Mouse (Mus musculus) forebrain, embryonic 14.5 days (tissue): ENCODE measurements around the gene Nxpe5. TPM values are rescaled to one million over a fixed set of nuclear protein-coding genes. Genes with fewer than 3 reads are reported as not detected.
A peak's percentile ranks its signal among the peaks of the same experiment; 100 is the strongest.

Source experiments
- ATAC-seq: fragments of 200-750 bp; cut with Nextera tagmentation; 2 replicates; pipeline ENCODE4 v1.8.0; 2017; ENCODE audit warnings: mild to moderate bottlenecking, moderate library complexity
- DNase-seq: peaks from one replicate; pipeline ENCODE4 v3.0.0-alpha.2; 2015; ENCODE audit warnings: low spot score
- H3K27ac ChIP-seq: fragments of 300-500 bp; sonication (generic); 2 replicates; pipeline ENCODE4 v1.5.1; 2014; ENCODE audit warnings: low read depth, mild to moderate bottlenecking, control low read depth, low read length, moderate library complexity
- H3K27me3 ChIP-seq: fragments of 300-500 bp; sonication (generic); replicated peaks from 2 replicates; pipeline ENCODE4 v1.6.1; 2014; ENCODE audit warnings: low read length, control low read depth, mixed read lengths; ENCODE audit not compliant: control insufficient read depth, insufficient read depth
- H3K36me3 ChIP-seq: fragments of 300-500 bp; sonication (generic); 2 replicates; pipeline ENCODE4 v1.6.1; 2014; ENCODE audit warnings: low read length, control low read depth; ENCODE audit not compliant: control insufficient read depth, insufficient read depth
- H3K4me1 ChIP-seq: fragments of 300-500 bp; sonication (generic); 2 replicates; pipeline ENCODE4 v1.6.1; 2014; ENCODE audit warnings: antibody characterized with exemption, low read length, control low read depth; ENCODE audit not compliant: control insufficient read depth, insufficient read depth
- H3K4me2 ChIP-seq: fragments of 300-500 bp; sonication (generic); 2 replicates; pipeline ENCODE4 v1.6.1; 2014; ENCODE audit warnings: mild to moderate bottlenecking, control low read depth, low read length
- H3K4me3 ChIP-seq: fragments of 300-500 bp; sonication (generic); 2 replicates; pipeline ENCODE4 v1.5.1; 2014; ENCODE audit warnings: low read depth, low read length, control low read depth
- H3K9ac ChIP-seq: fragments of 300-500 bp; sonication (generic); 2 replicates; pipeline ENCODE4 v1.6.1; 2014; ENCODE audit warnings: mild to moderate bottlenecking, low read length, control low read depth, moderate library complexity
- H3K9me3 ChIP-seq: fragments of 300-500 bp; sonication (generic); replicated peaks from 2 replicates; pipeline ENCODE4 v1.6.1; 2016; ENCODE audit warnings: low read length, control low read depth, mixed read lengths; ENCODE audit not compliant: control insufficient read depth
- WGBS: fragments of 180-500 bp; shearing (Covaris S2); extraction: QIAGEN DNeasy Blood & Tissue Kit; methylation state at CpG from one replicate; pipeline ENCODE4 v1.1.7; 2014; 5-methylcytosine and 5-hydroxymethylcytosine counted together
- polyA plus RNA-seq: library from polyadenylated mRNA; unstranded; fragments of >200 nt; fragmentation: Nextera tagmentation; extraction: Ambion mirVana; gene quantifications from 2 replicates; pipeline ENCODE4 v1.2.1, GENCODE M21; 2014

Nxpe5 gene
- polyA plus RNA-seq, 1 experiment from 2014 or later = not detected

- no peak overlapping the region for H3K27ac ChIP-seq
- H3K9ac ChIP-seq = no peak overlapping the region
- no peak overlapping the region for H3K4me3 ChIP-seq
- H3K27me3 ChIP-seq = no peaks in the 10 kb centered on the region
- no peaks in the 10 kb centered on the region for H3K36me3 ChIP-seq
- WGBS = 94% methylated on average over 3 of the region's 3 CpGs
- no peaks in the 10 kb centered on the region for H3K4me1 ChIP-seq
- DNase-seq (no peak), ATAC-seq (no peak)
- no peaks in the 10 kb centered on the region for H3K9me3 ChIP-seq
- no peak overlapping the region for H3K4me2 ChIP-seq
These were observed 3.8 kb downstream of the Nxpe5 start for GRCm38 (mm10) chr5:138229511-138229910.

- Histone ChIP-seq H3K9me3 (no peaks in the 10 kb centered on the region), H3K4me2 (no peak overlapping the region), H3K9ac (no peak overlapping the region), H3K36me3 (no peaks in the 10 kb centered on the region), H3K4me3 (no peak overlapping the region), H3K4me1 (no peaks in the 10 kb centered on the region), H3K27me3 (no peaks in the 10 kb centered on the region), H3K27ac (no peak overlapping the region)
- DNase-seq (no peak), ATAC-seq (no peak)
- WGBS = 85% methylated on average over 2 of the region's 2 CpGs
These were observed 8.1 kb downstream of the Nxpe5 start for GRCm38 (mm10) chr5:138233778-138234177.

- no peaks in the 10 kb centered on the region for H3K9me3 ChIP-seq
- H3K36me3 ChIP-seq = no peaks in the 10 kb centered on the region
- no peaks in the 10 kb centered on the region for H3K27me3 ChIP-seq
- no peaks in the 10 kb centered on the region for H3K4me1 ChIP-seq
- no peak overlapping the region for H3K4me3 ChIP-seq
- H3K4me2 ChIP-seq = no peak overlapping the region
- H3K27ac ChIP-seq = no peak overlapping the region
- no peak for DNase-seq
- ATAC-seq = no peak
- no peak overlapping the region for H3K9ac ChIP-seq
These were observed 8.5 kb downstream of the Nxpe5 start for GRCm38 (mm10) chr5:138234224-138234623.

- DNase-seq (no peak), ATAC-seq (no peak)
- H3K9ac ChIP-seq = no peak overlapping the region
- H3K27me3 ChIP-seq = no peaks in the 10 kb centered on the region
- 58% methylated on average over 2 of the region's 2 CpGs for WGBS
- no peak overlapping the region for H3K27ac ChIP-seq
- H3K4me1 ChIP-seq = no peaks in the 10 kb centered on the region
- no peak overlapping the region for H3K4me3 ChIP-seq
- H3K9me3 ChIP-seq = no peaks in the 10 kb centered on the region
- no peaks in the 10 kb centered on the region for H3K36me3 ChIP-seq
- H3K4me2 ChIP-seq = no peak overlapping the region
These were observed 15.8 kb downstream of the Nxpe5 start for GRCm38 (mm10) chr5:138241511-138241910.

GRCm38 (mm10) chr5:138251144-138251543 lies 25.4 kb downstream of the Nxpe5 start:
- H3K27me3 ChIP-seq = no peaks in the 10 kb centered on the region; the same call in 1 of the 2 replicates

GRCm38 (mm10) chr5:138253061-138253460 lies 27.4 kb downstream of the Nxpe5 start:
- H3K9me3 ChIP-seq = no peaks in the 10 kb centered on the region
- H3K27me3 ChIP-seq = no peaks in the 10 kb centered on the region; the same call in 1 of the 2 replicates
- DNase-seq (no peak), ATAC-seq (no peak)
- peaks cover 8% of the 10 kb centered on the region for H3K4me1 ChIP-seq
- no peak overlapping the region for H3K9ac ChIP-seq
- H3K4me3 ChIP-seq = no peak overlapping the region
- no peaks in the 10 kb centered on the region; the same call in 1 of the 2 replicates for H3K36me3 ChIP-seq
- no peak overlapping the region for H3K4me2 ChIP-seq
- 96% methylated on average over 3 of the region's 3 CpGs for WGBS
- no peak overlapping the region for H3K27ac ChIP-seq

More at GRCm38 (mm10) chr5:138251144-138251543, 25.4 kb downstream of the Nxpe5 start:
- H3K9ac ChIP-seq = no peak overlapping the region
- no peak overlapping the region for H3K27ac ChIP-seq
- H3K4me2 ChIP-seq = no peak overlapping the region
- no peak for DNase-seq
- H3K36me3 ChIP-seq = no peaks in the 10 kb centered on the region
- 82% methylated on average over 12 of the region's 12 CpGs for WGBS
- no peak overlapping the region for H3K4me3 ChIP-seq
- ATAC-seq = no peak
- no peaks in the 10 kb centered on the region for H3K9me3 ChIP-seq
- H3K4me1 ChIP-seq = peaks cover 4% of the 10 kb centered on the region

GRCm38 (mm10) chr5:138255353-138256093 lies 29.8 kb downstream of the Nxpe5 start, which contains the start of gene Lamtor4:
TSS of gene Lamtor4 (plus strand) at chr5:138255482.
- DNase-seq (peak; percentile 98), ATAC-seq (peak; percentile 100)
- Histone ChIP-seq H3K27ac (peak within 1 kb of the TSS; percentile 63), H3K4me1 (peaks cover 8% of the 10 kb centered on the region), H3K36me3 (peaks cover 24% of the 10 kb centered on the region), H3K9me3 (no peaks in the 10 kb centered on the region), H3K4me2 (peak within 1 kb of the TSS; percentile 52), H3K27me3 (no peaks in the 10 kb centered on the region; the same call in 1 of the 2 replicates), H3K9ac (peak within 1 kb of the TSS; percentile 61), H3K4me3 (peak within 1 kb of the TSS; percentile 63)
- under 1% methylated on average over 38 of the region's 38 CpGs for WGBS

- H3K4me1 ChIP-seq = peaks cover 8% of the 10 kb centered on the region
- 19% methylated on average over 7 of the region's 7 CpGs for WGBS
- peaks cover 29% of the 10 kb centered on the region for H3K36me3 ChIP-seq
- H3K9ac ChIP-seq = peak overlapping the region; percentile 61
- no peak for DNase-seq
- H3K4me3 ChIP-seq = peak overlapping the region; percentile 63
- H3K27ac ChIP-seq = peak overlapping the region; percentile 63
- H3K27me3 ChIP-seq = no peaks in the 10 kb centered on the region; the same call in 1 of the 2 replicates
- no peaks in the 10 kb centered on the region for H3K9me3 ChIP-seq
- H3K4me2 ChIP-seq = peak overlapping the region; percentile 52
- no peak for ATAC-seq
These were observed 30.4 kb downstream of the Nxpe5 start for GRCm38 (mm10) chr5:138256094-138256467.

GRCm38 (mm10) chr5:138256966-138257584 lies 31.4 kb downstream of the Nxpe5 start:
- Histone ChIP-seq H3K36me3 (peaks cover 39% of the 10 kb centered on the region), H3K4me1 (peaks cover 8% of the 10 kb centered on the region), H3K4me3 (no peak overlapping the region), H3K27ac (no peak overlapping the region), H3K9ac (no peak overlapping the region), H3K4me2 (no peak overlapping the region; the same call in 1 of the 2 replicates), H3K9me3 (no peaks in the 10 kb centered on the region), H3K27me3 (no peaks in the 10 kb centered on the region; the same call in 1 of the 2 replicates)
- no peak for DNase-seq
- no peak for ATAC-seq
- 88% methylated on average over 10 of the region's 10 CpGs for WGBS
